Mouse (Mus musculus) erythroblast, embryonic 14.5 days (primary cell): ENCODE measurements around the gene Ank3.

Source experiments
- GATA1 ChIP-seq: IDR thresholded peaks from 2 replicates; pipeline ENCODE4 v1.6.1; 2012; ENCODE audit warnings: low read length, inconsistent platforms, mixed read lengths
- TAL1 ChIP-seq: IDR thresholded peaks from 3 replicates; pipeline ENCODE4 v1.6.1; 2012; ENCODE audit warnings: low read length, inconsistent platforms, mixed read lengths

GRCm38 (mm10) chr10:69653121-69653677 lies 254.6 kb downstream of the Ank3 start:
- TF ChIP-seq TAL1 (no peak), GATA1 (no peak)
